Mouse (Mus musculus) liver, embryonic 14.5 days (tissue): ENCODE measurements around the gene Dnah3.

ENCODE experiments used
- CTCF ChIP-seq: IDR thresholded peaks from 2 replicates; pipeline ENCODE4 v1.5.1; 2016; ENCODE audit warnings: antibody characterized with exemption, low read depth, control low read depth
- EP300 ChIP-seq: IDR thresholded peaks from 2 replicates; pipeline ENCODE4 v1.6.1; 2016; ENCODE audit warnings: antibody characterized with exemption, low read depth

DNA sequence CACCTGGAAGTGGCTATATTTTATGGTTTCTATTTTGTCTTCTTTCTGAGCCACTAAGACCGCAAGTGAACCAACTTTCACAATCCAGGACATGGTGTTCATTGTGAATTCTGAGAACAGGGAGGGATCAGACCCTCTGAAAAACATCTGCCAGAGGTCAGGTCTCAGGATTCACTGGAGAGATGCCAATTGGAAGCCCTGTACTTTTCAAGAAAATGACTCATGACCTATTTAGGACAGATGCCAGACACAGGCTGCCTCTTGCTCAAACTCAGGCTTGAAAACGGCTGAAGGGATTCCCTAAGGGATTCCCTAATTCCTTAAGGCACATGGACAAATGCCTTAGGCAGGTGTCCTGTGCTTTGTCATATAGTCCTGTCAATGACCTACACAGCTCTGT is 134.0 kb downstream of the Dnah3 start:
- TF ChIP-seq CTCF, result no peak
- TF ChIP-seq EP300, result no peak
